In the genomic region with DNA sequence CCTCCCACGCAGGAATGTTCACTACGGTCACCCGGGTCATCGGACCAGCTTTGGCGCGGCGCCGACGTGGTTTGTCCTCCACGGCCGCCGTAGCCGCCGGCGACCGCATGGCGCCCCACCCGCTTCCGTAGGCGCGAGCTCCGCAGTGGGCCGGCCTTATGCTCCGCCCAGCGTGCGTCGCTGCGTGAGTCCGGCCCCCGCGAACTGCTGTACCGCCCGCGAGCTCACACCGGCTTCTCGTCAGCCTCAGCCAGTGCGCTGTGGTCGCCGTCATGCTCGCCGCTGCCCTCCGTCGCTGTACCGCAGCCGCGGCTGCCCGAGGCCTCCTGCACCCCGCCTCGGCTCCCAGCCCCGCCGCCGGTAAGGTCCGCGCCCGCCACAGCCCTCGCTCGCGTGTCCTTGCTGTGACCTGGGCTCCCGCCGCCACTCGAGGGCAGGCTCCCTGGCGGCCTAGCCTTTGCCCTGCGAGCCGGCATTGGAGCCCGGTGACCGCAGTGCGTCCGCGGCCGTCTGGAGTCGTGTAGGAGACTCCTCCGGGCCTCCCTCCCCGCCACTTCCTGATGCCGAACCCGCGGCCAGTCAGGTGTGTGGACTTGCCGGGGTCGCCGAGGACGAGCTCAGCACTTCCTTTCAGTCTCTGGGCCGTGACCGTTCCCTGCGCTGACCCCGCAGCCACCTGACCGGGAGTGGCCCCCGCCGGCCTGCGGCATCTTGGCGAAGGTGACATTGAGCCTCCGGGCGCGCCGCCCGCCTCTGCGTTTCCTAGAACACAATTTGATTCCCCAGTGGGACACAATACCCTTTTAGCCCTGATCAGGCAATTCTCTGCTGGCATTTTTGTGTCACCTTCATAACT, we compare ENCODE assay signal across 8 mouse cellular contexts. TPM values are rescaled to one million over a fixed set of nuclear protein-coding genes. Genes with fewer than 3 reads are reported as not detected.
DNase-seq lines count a peak whose midpoint lies in the region; ATAC-seq and TF ChIP-seq lines count a peak whose summit lies in the region.

A gene (plus strand): TSS at position 219 of the 856 bp plus-strand sequence.

- 0 out of 2 replicates have a peak, but pooled peaks have one; percentile 9 for TF ChIP-seq CTCF in layer of hippocampus, adult 2 months (conservative IDR thresholded peaks at IDR 0.05)
- no peak for TF ChIP-seq CTCF in lung, embryonic 14.5 days (IDR thresholded peaks at IDR 0.05; ENCODE audit: low read depth)
- TF ChIP-seq CTCF in olfactory bulb, adult 2 months (IDR thresholded peaks at IDR 0.05; ENCODE audit: insufficient read depth, low read depth, low read length), result no peak
- TF ChIP-seq CTCF in thymus, adult 2 months (IDR thresholded peaks at IDR 0.05; ENCODE audit: borderline replicate concordance, control insufficient read depth, extremely low read depth, insufficient read depth, low read length, poor library complexity), result no peak

- no peaks in the 10 kb centered on the region for H3K27me3 ChIP-seq in forebrain, embryonic 15.5 days
- H3K27me3 ChIP-seq in lung, embryonic 14.5 days (ENCODE audit: insufficient read depth, low read length), result no peaks in the 10 kb centered on the region
- no peaks in the 10 kb centered on the region for H3K27me3 ChIP-seq in thymus, adult 2 months (ENCODE audit: control insufficient read depth, insufficient read depth, low read length)

- no peak for DNase-seq in ES-E14 (ENCODE audit: low read depth, low spot score)
- DNase-seq in cerebellum, adult 11-12 months, result peak; percentile 96
- peak; percentile 90 for DNase-seq in heart, postnatal 25 days (ENCODE audit: low spot score)
- peak; percentile 92 for DNase-seq in layer of hippocampus, adult 2 months (ENCODE audit: low spot score in 2 of 2)
- DNase-seq in lung, embryonic 14.5 days, result peak; percentile 98
- DNase-seq in thymus, adult 2 months, result peak; percentile 89

- peak; percentile 96 for ATAC-seq in forebrain, embryonic 15.5 days (replicated peaks)
- peak; percentile 98 for ATAC-seq in lung, embryonic 14.5 days (ENCODE audit: insufficient read depth)

- H3K9ac ChIP-seq in ES-E14 (ENCODE audit: insufficient read depth, low read depth, low read length, poor library complexity, severe bottlenecking), result peak within 1 kb of the TSS; percentile 96
- peak within 1 kb of the TSS; percentile 96 for H3K9ac ChIP-seq in forebrain, embryonic 15.5 days (replicated peaks)
- peak within 1 kb of the TSS; percentile 93 for H3K9ac ChIP-seq in lung, embryonic 14.5 days

- peak within 1 kb of the TSS; percentile 69 for H3K4me2 ChIP-seq in forebrain, embryonic 15.5 days (replicated peaks)
- H3K4me2 ChIP-seq in lung, embryonic 14.5 days, result peak within 1 kb of the TSS; percentile 86

- WGBS in forebrain, embryonic 15.5 days, result under 1% methylated on average over 86 of the region's 95 CpGs
- under 1% methylated on average over 95 of the region's 95 CpGs for WGBS in lung, embryonic 14.5 days
- WGBS in olfactory bulb, adult 2 months, result under 1% methylated on average over 95 of the region's 95 CpGs
- under 1% methylated on average over 95 of the region's 95 CpGs for WGBS in thymus, adult 2 months

- peak within 1 kb of the TSS; percentile 88 for H3K27ac ChIP-seq in ES-E14 (ENCODE audit: insufficient read depth, low read depth, low read length, poor library complexity, severe bottlenecking)
- peak within 1 kb of the TSS; percentile 84 for H3K27ac ChIP-seq in forebrain, embryonic 15.5 days (replicated peaks)
- peak within 1 kb of the TSS; percentile 98 for H3K27ac ChIP-seq in layer of hippocampus, adult 2 months
- peak within 1 kb of the TSS; percentile 88 for H3K27ac ChIP-seq in lung, embryonic 14.5 days (ENCODE audit: low read depth)
- peak within 1 kb of the TSS; percentile 98 for H3K27ac ChIP-seq in olfactory bulb, adult 2 months (ENCODE audit: insufficient read depth, low read depth, low read length)
- H3K27ac ChIP-seq in thymus, adult 2 months (ENCODE audit: control insufficient read depth, insufficient read depth, low read length), result no peak within 1 kb of the TSS

- peak within 1 kb of the TSS; percentile 79 to 91 for H3K4me3 ChIP-seq in ES-E14 (ENCODE audit: insufficient read depth in 1 of 2, low read depth in 1 of 2, low read length in 2 of 2, poor library complexity in 1 of 2, severe bottlenecking in 1 of 2)
- H3K4me3 ChIP-seq in forebrain, embryonic 15.5 days, result peak within 1 kb of the TSS; percentile 91
- H3K4me3 ChIP-seq in layer of hippocampus, adult 2 months, result peak within 1 kb of the TSS; percentile 99
- peak within 1 kb of the TSS; percentile 95 for H3K4me3 ChIP-seq in lung, embryonic 14.5 days (ENCODE audit: low read depth, low read length)
- H3K4me3 ChIP-seq in olfactory bulb, adult 2 months (ENCODE audit: insufficient read depth, low read depth, low read length), result peak within 1 kb of the TSS; percentile 71
- H3K4me3 ChIP-seq in thymus, adult 2 months (ENCODE audit: control insufficient read depth, insufficient read depth, low read length), result peak within 1 kb of the TSS; percentile 80

- peak; percentile 97 for TF ChIP-seq POLR2A in olfactory bulb, adult 2 months (IDR thresholded peaks at IDR 0.05; ENCODE audit: insufficient read depth, low read depth, low read length)
- TF ChIP-seq POLR2A in thymus, adult 2 months (IDR thresholded peaks at IDR 0.05; ENCODE audit: control insufficient read depth, extremely low read depth, insufficient read depth, low read length, poor library complexity), result peak; percentile 88

- in situ Hi-C loops in ES-E14 (cut with MboI; ENCODE audit: low sequenced_read_pairs in 2 of 2, unreplicated experiment in 2 of 2), result no loop called here

- H3K4me1 ChIP-seq in ES-E14 (ENCODE audit: control insufficient read depth in 2 of 2, insufficient read depth in 2 of 2, low read length in 2 of 2, poor library complexity in 1 of 2), result peaks cover 8 to 9% of the 10 kb centered on the region in 2 experiments
- peaks cover 42% of the 10 kb centered on the region for H3K4me1 ChIP-seq in forebrain, embryonic 15.5 days
- no peaks in the 10 kb centered on the region; the same call in 1 of the 2 replicates for H3K4me1 ChIP-seq in lung, embryonic 14.5 days (ENCODE audit: insufficient read depth)
- H3K4me1 ChIP-seq in olfactory bulb, adult 2 months (ENCODE audit: control insufficient read depth, insufficient read depth, low read length), result peaks cover 5% of the 10 kb centered on the region
- peaks cover 11% of the 10 kb centered on the region for H3K4me1 ChIP-seq in thymus, adult 2 months (replicated peaks; ENCODE audit: control insufficient read depth, insufficient read depth, low read length)

- no peaks in the 10 kb centered on the region; the same call in 1 of the 2 replicates for H3K36me3 ChIP-seq in ES-E14 (ENCODE audit: control insufficient read depth, insufficient read depth, low read length, poor library complexity, severe bottlenecking)
- no peaks in the 10 kb centered on the region for H3K36me3 ChIP-seq in forebrain, embryonic 15.5 days
- H3K36me3 ChIP-seq in lung, embryonic 14.5 days (ENCODE audit: insufficient read depth), result no peaks in the 10 kb centered on the region
- no peaks in the 10 kb centered on the region for H3K36me3 ChIP-seq in thymus, adult 2 months (ENCODE audit: control insufficient read depth, insufficient read depth, low read length)

- H3K9me3 ChIP-seq in ES-E14 (ENCODE audit: control insufficient read depth, insufficient read depth, low read depth, low read length), result no peaks in the 10 kb centered on the region
- H3K9me3 ChIP-seq in forebrain, embryonic 15.5 days, result no peaks in the 10 kb centered on the region
- no peaks in the 10 kb centered on the region for H3K9me3 ChIP-seq in lung, embryonic 14.5 days (ENCODE audit: low read depth, low read length)

- intact Hi-C loops in heart, postnatal 25 days (cut with DNase I), result loop anchor here (5.0 kb wide), 3 partner anchors 121 to 241 kb away; no protein-coding TSS in a partner anchor

TF ChIP-seq in ES-E14, 5 proteins besides CTCF, POLR2A, EP300 and RAD21:
- TF ChIP-seq CHD2 (IDR thresholded peaks at IDR 0.05; ENCODE audit: low read depth, low read length), result no peak
- no peak for TF ChIP-seq ZC3H11A (IDR thresholded peaks at IDR 0.05; ENCODE audit: borderline replicate concordance, low read depth, low read length)
- no peak for TF ChIP-seq MAFK (IDR thresholded peaks at IDR 0.05; ENCODE audit: insufficient read depth, low read depth, low read length)
- TF ChIP-seq HCFC1 (IDR thresholded peaks at IDR 0.05; ENCODE audit: borderline replicate concordance, insufficient read depth, low read length), result peak; percentile 75; the same call in 1 of the 2 replicates

RNA-seq across cellular contexts. Expression of the gene that starts here (rescaled TPM):
- total RNA-seq in ES-E14 (2012; rRNA removed), result 390 TPM in 2 replicates
- 751 and 752 TPM in 2 replicates for polyA plus RNA-seq in forebrain, embryonic 15.5 days (2015; fragmentation: Nextera tagmentation; extraction: Ambion mirVana)
- total RNA-seq in heart, postnatal 25 days (2021), result 1,000 to 10,000 TPM; 2,545 to 2,748 TPM
- total RNA-seq in layer of hippocampus, adult 2 months (2021), result 100 to 1,000 TPM; 372 to 376 TPM
- 527 and 554 TPM in 2 replicates for polyA plus RNA-seq in lung, embryonic 14.5 days (2014; fragmentation: Nextera tagmentation; extraction: Ambion mirVana)
- polyA plus RNA-seq in olfactory bulb, adult 2 months (2012; ENCODE audit: insufficient read depth, insufficient read length, low replicate concordance, missing spikeins), result not detected in 2 replicates
- polyA plus RNA-seq in thymus, adult 2 months (2012; rRNA removed), result 376 and 397 TPM in 2 replicates
